Mouse (Mus musculus) embryonic fibroblast, embryonic 13.5 days (primary cell): Measurements from ENCODE around the gene Zmynd10.

Experiments
- CTCF ChIP-seq: IDR thresholded peaks from 2 replicates; pipeline ENCODE4 v1.5.1; 2011; ENCODE audit warnings: mild to moderate bottlenecking, control low read depth, low read length, moderate library complexity, borderline replicate concordance; ENCODE audit not compliant: insufficient read depth
- POLR2A ChIP-seq: IDR thresholded peaks from 2 replicates; pipeline ENCODE4 v1.6.1; 2011; ENCODE audit warnings: low read depth, mild to moderate bottlenecking, control low read depth, low read length, moderate library complexity

DNA sequence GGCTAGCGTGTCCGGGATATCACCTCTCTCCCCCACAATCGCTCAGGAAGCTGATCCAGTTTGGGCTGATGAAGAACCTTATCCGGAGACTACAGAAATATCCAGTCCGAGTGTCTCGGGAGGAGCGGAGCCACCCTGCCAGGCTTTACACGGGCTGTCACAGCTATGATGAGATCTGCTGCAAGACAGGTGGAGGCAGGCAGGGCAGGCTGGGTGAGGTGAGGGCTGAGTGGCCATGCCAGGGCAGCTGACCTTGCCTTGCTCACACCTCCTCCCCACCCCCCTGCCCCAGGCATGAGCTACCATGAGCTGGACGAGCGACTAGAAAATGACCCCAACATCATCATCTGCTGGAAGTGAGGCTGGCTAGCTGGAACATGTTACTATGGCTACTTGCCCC, 1.9 kb upstream of the Zmynd10 start:
- TF ChIP-seq CTCF (no peak), POLR2A (no peak)
